Comparison of ENCODE assay signal across 8 mouse cellular contexts in the genomic region with DNA sequence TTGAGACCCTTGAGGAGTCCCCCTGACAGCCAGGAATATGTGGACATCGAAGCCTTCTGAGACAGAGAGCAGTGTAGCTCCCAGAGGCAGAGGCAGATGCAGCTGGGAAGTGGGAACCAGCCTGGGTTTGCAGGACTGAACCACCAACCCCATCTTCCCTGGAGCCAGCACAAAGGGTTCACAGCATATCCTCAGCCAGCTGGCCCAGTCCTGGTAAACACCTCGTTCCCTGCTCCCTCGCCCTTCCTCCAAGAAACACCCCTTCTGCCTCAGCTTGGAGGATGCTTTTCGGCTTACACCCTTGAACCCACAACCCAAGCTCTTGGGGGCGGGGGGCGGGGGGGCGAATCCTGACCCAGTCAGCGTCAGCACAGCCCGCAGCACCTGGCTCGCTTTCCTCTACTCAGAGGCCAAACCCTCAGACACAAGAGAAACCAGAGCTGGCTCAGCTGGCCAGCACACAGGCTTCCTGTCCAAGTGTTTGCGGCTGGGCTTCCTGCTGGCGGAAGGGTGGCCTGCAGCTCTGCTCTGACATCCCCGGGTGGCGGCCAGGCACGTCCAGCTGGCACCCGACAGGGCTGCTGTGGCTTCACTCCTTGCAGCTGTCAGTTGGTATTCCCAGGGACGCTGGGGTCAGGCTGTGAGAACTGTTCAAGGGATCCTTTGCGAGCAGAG.
A peak's percentile ranks its signal among the peaks of the same experiment; 100 is the strongest.
DNase-seq lines count a peak whose midpoint lies in the region; ATAC-seq and TF ChIP-seq lines count a peak whose summit lies in the region.

No protein-coding gene starts in this region.

- peaks cover 22% of the 10 kb centered on the region for H3K4me1 ChIP-seq in forebrain, embryonic 13.5 days
- H3K4me1 ChIP-seq in heart, embryonic 16.5 days (ENCODE audit: control insufficient read depth, insufficient read depth, low read length), result peaks cover 54% of the 10 kb centered on the region
- H3K4me1 ChIP-seq in kidney, postnatal 0 days (replicated peaks; ENCODE audit: insufficient read depth, low read length), result peaks cover 20% of the 10 kb centered on the region
- peaks cover 44% of the 10 kb centered on the region for H3K4me1 ChIP-seq in liver, embryonic 11.5 days (replicated peaks; ENCODE audit: control insufficient read depth, insufficient read depth, low read length)
- H3K4me1 ChIP-seq in midbrain, embryonic 16.5 days (ENCODE audit: control insufficient read depth, insufficient read depth, low read length), result no peaks in the 10 kb centered on the region

- DNase-seq in spleen, adult 18-20 months, result peak; percentile 36 to 39
- DNase-seq in spleen, adult 12 weeks (ENCODE audit: low spot score), result no peak
- DNase-seq in kidney, postnatal 0 days (ENCODE audit: low spot score), result peak; percentile 91
- DNase-seq in liver, embryonic 11.5 days (ENCODE audit: low spot score), result no peak
- DNase-seq in testis, postnatal 14 days (ENCODE audit: low spot score), result peak; percentile 69

- H3K4me2 ChIP-seq in forebrain, embryonic 13.5 days, result peak overlapping the region; percentile 13; the same call in 1 of the 2 replicates
- H3K4me2 ChIP-seq in heart, embryonic 16.5 days (ENCODE audit: low read depth, low read length), result peak overlapping the region; percentile 45
- peak overlapping the region; percentile 23 for H3K4me2 ChIP-seq in kidney, postnatal 0 days (ENCODE audit: low read length)
- H3K4me2 ChIP-seq in liver, embryonic 11.5 days, result peak overlapping the region; percentile 16; the same call in 1 of the 2 replicates
- H3K4me2 ChIP-seq in midbrain, embryonic 16.5 days (ENCODE audit: low read length), result no peak overlapping the region

- peak; percentile 45 for TF ChIP-seq CTCF in kidney, postnatal 0 days (IDR thresholded peaks at IDR 0.05; ENCODE audit: low read depth)

- no peaks in the 10 kb centered on the region for H3K36me3 ChIP-seq in forebrain, embryonic 13.5 days (ENCODE audit: poor library complexity, severe bottlenecking)
- no peaks in the 10 kb centered on the region for H3K36me3 ChIP-seq in heart, embryonic 16.5 days (ENCODE audit: control insufficient read depth, insufficient read depth)
- no peaks in the 10 kb centered on the region for H3K36me3 ChIP-seq in kidney, postnatal 0 days (ENCODE audit: insufficient read depth, low read length)
- no peaks in the 10 kb centered on the region for H3K36me3 ChIP-seq in liver, embryonic 11.5 days (ENCODE audit: control insufficient read depth, insufficient read depth, low read length)
- no peaks in the 10 kb centered on the region for H3K36me3 ChIP-seq in midbrain, embryonic 16.5 days (ENCODE audit: control insufficient read depth, insufficient read depth, low read length)

- peak overlapping the region; percentile 48 for H3K27ac ChIP-seq in forebrain, embryonic 13.5 days
- H3K27ac ChIP-seq in heart, embryonic 16.5 days (ENCODE audit: low read length), result peak overlapping the region; percentile 83
- peak overlapping the region; percentile 77 for H3K27ac ChIP-seq in kidney, postnatal 0 days
- H3K27ac ChIP-seq in liver, embryonic 11.5 days (ENCODE audit: low read depth, low read length), result peak overlapping the region; percentile 50; the same call in 1 of the 2 replicates
- no peak overlapping the region for H3K27ac ChIP-seq in midbrain, embryonic 16.5 days (ENCODE audit: low read length)

- ATAC-seq in forebrain, embryonic 13.5 days, result peak; percentile 16; the same call in 1 of the 2 replicates
- peak; percentile 67 for ATAC-seq in heart, embryonic 16.5 days (replicated peaks; ENCODE audit: extremely low read depth, insufficient read depth, low FRiP score)
- ATAC-seq in kidney, postnatal 0 days (replicated peaks; ENCODE audit: low FRiP score, low read depth), result peak; percentile 55
- ATAC-seq in liver, embryonic 11.5 days (replicated peaks; ENCODE audit: low FRiP score), result peak; percentile 43; the same call in 1 of the 2 replicates
- ATAC-seq in midbrain, embryonic 16.5 days, result peak; percentile 15; the same call in 1 of the 2 replicates

- no peaks in the 10 kb centered on the region for H3K9me3 ChIP-seq in forebrain, embryonic 13.5 days (replicated peaks)
- no peaks in the 10 kb centered on the region for H3K9me3 ChIP-seq in heart, embryonic 16.5 days (replicated peaks; ENCODE audit: control insufficient read depth, low read length)
- no peaks in the 10 kb centered on the region for H3K9me3 ChIP-seq in kidney, postnatal 0 days (replicated peaks; ENCODE audit: low read length)
- no peaks in the 10 kb centered on the region for H3K9me3 ChIP-seq in liver, embryonic 11.5 days (ENCODE audit: control insufficient read depth, low read length)
- H3K9me3 ChIP-seq in midbrain, embryonic 16.5 days (replicated peaks; ENCODE audit: control insufficient read depth, low read length, poor library complexity, severe bottlenecking), result no peaks in the 10 kb centered on the region

- 29% methylated on average over 18 of the region's 18 CpGs for WGBS in forebrain, embryonic 13.5 days
- 13% methylated on average over 18 of the region's 18 CpGs for WGBS in heart, embryonic 16.5 days
- WGBS in kidney, postnatal 0 days, result 10% methylated on average over 18 of the region's 18 CpGs
- 21% methylated on average over 18 of the region's 18 CpGs for WGBS in liver, embryonic 11.5 days
- WGBS in midbrain, embryonic 16.5 days, result 21% methylated on average over 18 of the region's 18 CpGs

- H3K4me3 ChIP-seq in forebrain, embryonic 13.5 days, result no peak overlapping the region
- no peak overlapping the region for H3K4me3 ChIP-seq in heart, embryonic 16.5 days (ENCODE audit: low read length)
- no peak overlapping the region for H3K4me3 ChIP-seq in kidney, postnatal 0 days (replicated peaks; ENCODE audit: low read depth, low read length)
- H3K4me3 ChIP-seq in liver, embryonic 11.5 days (ENCODE audit: low read depth, low read length), result no peak overlapping the region
- H3K4me3 ChIP-seq in midbrain, embryonic 16.5 days (ENCODE audit: low read depth, low read length), result no peak overlapping the region

- H3K9ac ChIP-seq in forebrain, embryonic 13.5 days, result no peak overlapping the region
- H3K9ac ChIP-seq in heart, embryonic 16.5 days (ENCODE audit: low read length), result peak overlapping the region; percentile 53
- no peak overlapping the region for H3K9ac ChIP-seq in kidney, postnatal 0 days (ENCODE audit: low read depth, low read length)
- H3K9ac ChIP-seq in liver, embryonic 11.5 days (ENCODE audit: low read depth, low read length), result no peak overlapping the region
- peak overlapping the region; percentile 36; the same call in 1 of the 2 replicates for H3K9ac ChIP-seq in midbrain, embryonic 16.5 days (ENCODE audit: low read depth, low read length)

- peaks cover 40% of the 10 kb centered on the region for H3K27me3 ChIP-seq in forebrain, embryonic 13.5 days
- no peaks in the 10 kb centered on the region for H3K27me3 ChIP-seq in heart, embryonic 16.5 days (ENCODE audit: control insufficient read depth, insufficient read depth, low read length)
- no peaks in the 10 kb centered on the region for H3K27me3 ChIP-seq in kidney, postnatal 0 days (ENCODE audit: insufficient read depth, low read length)
- H3K27me3 ChIP-seq in liver, embryonic 11.5 days (replicated peaks; ENCODE audit: control insufficient read depth, insufficient read depth, low read length), result peaks cover 4% of the 10 kb centered on the region; the same call in 1 of the 2 replicates
- peaks cover 12% of the 10 kb centered on the region for H3K27me3 ChIP-seq in midbrain, embryonic 16.5 days (ENCODE audit: control insufficient read depth, insufficient read depth, low read depth, low read length)

Comparison
In these comparisons a context has a peak if more than half of its experiments do, and no peak if none do; other contexts are left out.
1. DNase-seq: peak in spleen, adult 18-20 months (2 of 2), kidney, postnatal 0 days (single experiment) and testis, postnatal 14 days (single experiment); none in spleen, adult 12 weeks (single experiment) and liver, embryonic 11.5 days (single experiment).
2. ATAC-seq: peak in every context shown above with its lines; median percentile 67 in heart, embryonic 16.5 days; 55 in kidney, postnatal 0 days; 43 in liver, embryonic 11.5 days; 16 in forebrain, embryonic 13.5 days; 15 in midbrain, embryonic 16.5 days.
3. H3K9ac ChIP-seq: peak in heart, embryonic 16.5 days (single experiment) and midbrain, embryonic 16.5 days (single experiment); none in forebrain, embryonic 13.5 days (single experiment), kidney, postnatal 0 days (single experiment) and liver, embryonic 11.5 days (single experiment).